Mouse (Mus musculus) hindbrain, embryonic 16.5 days (tissue): ENCODE results near the gene Raet1e. TPM values are rescaled to one million over a fixed set of nuclear protein-coding genes. Genes with fewer than 3 reads are reported as not detected.
"Not testable (repeated sequence)": the region's sequence is repeated elsewhere in the genome, so short reads cannot be mapped to it uniquely, and the experiment has no call there.

Source experiments
- ATAC-seq: fragments of 200-750 bp; cut with Nextera tagmentation; 2 replicates; pipeline ENCODE4 v1.8.0; 2017; ENCODE audit warnings: moderate TSS enrichment, moderate library complexity
- H3K27ac ChIP-seq: fragments of 300-500 bp; sonication (generic); 2 replicates; pipeline ENCODE4 v1.5.1; 2014; ENCODE audit warnings: low read depth, mild to moderate bottlenecking, control low read depth, low read length, moderate library complexity
- H3K27me3 ChIP-seq: fragments of 300-500 bp; sonication (generic); replicated peaks from 2 replicates; pipeline ENCODE4 v1.6.1; 2014; ENCODE audit warnings: low read length; ENCODE audit not compliant: control insufficient read depth, insufficient read depth
- H3K36me3 ChIP-seq: fragments of 300-500 bp; sonication (generic); 2 replicates; pipeline ENCODE4 v1.6.1; 2014; ENCODE audit warnings: mild to moderate bottlenecking, low read length, moderate library complexity, mixed read lengths; ENCODE audit not compliant: control insufficient read depth, insufficient read depth
- H3K4me1 ChIP-seq: fragments of 300-500 bp; sonication (generic); 2 replicates; pipeline ENCODE4 v1.6.1; 2014; ENCODE audit warnings: low read depth, low read length; ENCODE audit not compliant: control insufficient read depth, insufficient read depth
- H3K4me2 ChIP-seq: fragments of 300-500 bp; sonication (generic); 2 replicates; pipeline ENCODE4 v1.6.1; 2014; ENCODE audit warnings: mild to moderate bottlenecking, low read length, control low read depth, moderate library complexity
- H3K4me3 ChIP-seq: fragments of 300-500 bp; sonication (generic); 2 replicates; pipeline ENCODE4 v1.5.1; 2014; ENCODE audit warnings: mild to moderate bottlenecking, low read length, control low read depth, moderate library complexity
- H3K9ac ChIP-seq: fragments of 300-500 bp; sonication (generic); 2 replicates; pipeline ENCODE4 v1.6.1; 2014; ENCODE audit warnings: low read depth, mild to moderate bottlenecking, control low read depth, low read length, moderate library complexity
- H3K9me3 ChIP-seq: fragments of 300-500 bp; sonication (generic); 2 replicates; pipeline ENCODE4 v1.6.1; 2014; ENCODE audit warnings: mild to moderate bottlenecking, low read length, moderate library complexity; ENCODE audit not compliant: control insufficient read depth
- WGBS: fragments of 180-500 bp; shearing (Covaris S2); extraction: QIAGEN DNeasy Blood & Tissue Kit; methylation state at CpG from one replicate; pipeline ENCODE4 v1.1.7; 2014; 5-methylcytosine and 5-hydroxymethylcytosine counted together
- polyA plus RNA-seq: library from polyadenylated mRNA; unstranded; fragments of >200 nt; fragmentation: Nextera tagmentation; extraction: Ambion mirVana; gene quantifications from 2 replicates; pipeline ENCODE4 v1.2.1, GENCODE M21; 2015

Raet1e gene
- polyA plus RNA-seq, 1 experiment from 2014 or later = 0.30 TPM

DNA sequence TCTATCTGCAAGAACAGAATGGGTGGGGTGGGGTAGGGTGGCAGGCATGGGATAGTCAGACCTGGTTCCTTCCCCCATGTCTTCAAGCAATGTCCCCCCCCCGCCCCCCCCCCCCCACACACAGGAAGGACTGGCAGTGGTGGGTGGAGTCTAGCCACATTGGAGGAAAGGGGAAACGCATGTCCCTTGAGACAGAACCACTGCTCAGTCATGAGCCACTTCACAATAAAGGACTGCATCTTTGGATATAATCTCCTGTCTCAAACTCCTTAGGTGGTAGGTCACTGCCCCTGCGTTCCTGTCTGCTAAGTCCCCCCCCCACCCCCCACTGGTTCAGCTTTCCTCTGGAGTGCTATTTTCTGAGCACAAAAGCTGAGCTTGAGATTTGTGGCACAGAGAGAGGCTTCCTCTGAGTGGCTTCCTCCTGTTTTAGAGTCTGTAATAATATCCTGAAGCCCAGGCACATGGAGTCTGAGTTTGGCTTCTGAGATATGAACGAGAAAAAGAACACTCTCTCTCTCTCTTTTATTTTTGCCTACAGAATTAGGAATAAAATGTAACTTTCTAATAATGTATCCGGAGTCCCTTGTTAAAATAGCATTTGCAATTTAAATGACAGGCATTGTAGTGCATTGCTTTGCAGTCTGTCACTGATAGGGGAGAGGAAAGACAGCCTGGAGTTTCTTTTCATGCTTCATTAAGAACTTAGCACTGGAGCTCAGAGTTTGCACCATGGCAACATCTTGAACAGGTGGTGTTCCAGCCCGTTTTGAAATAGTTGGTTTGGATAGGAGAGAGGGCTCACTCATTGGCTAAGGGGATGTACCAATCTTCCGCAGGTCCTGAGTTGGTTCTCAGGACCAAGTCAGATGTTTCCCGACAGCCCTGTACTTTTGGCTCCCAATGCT lies 112.8 kb downstream of the Raet1e start:
- H3K36me3 ChIP-seq, H3K4me3 ChIP-seq, H3K4me2 ChIP-seq, H3K27ac ChIP-seq, H3K9ac ChIP-seq, H3K27me3 ChIP-seq, H3K9me3 ChIP-seq: not testable (repeated sequence)
- peak; percentile 31; the same call in 1 of the 2 replicates for ATAC-seq
- H3K4me1 ChIP-seq = peaks cover 12% of the 10 kb centered on the region
- WGBS = 9% methylated on average over 6 of the region's 8 CpGs

GRCm38 (mm10) chr10:22272914-22273683 lies 114.7 kb downstream of the Raet1e start:
- WGBS = under 1% methylated on average over 36 of the region's 37 CpGs
- not testable (repeated sequence) for H3K27me3 ChIP-seq, H3K36me3 ChIP-seq, H3K9me3 ChIP-seq, H3K27ac ChIP-seq
- Histone ChIP-seq H3K9ac (peak overlapping the region; percentile 57), H3K4me3 (peak overlapping the region; percentile 54), H3K4me1 (peaks cover 12% of the 10 kb centered on the region), H3K4me2 (peak overlapping the region; percentile 94)
- peak; percentile 73 for ATAC-seq

- Histone ChIP-seq H3K9ac (peak overlapping the region; percentile 41), H3K36me3 (no peaks in the 10 kb centered on the region), H3K4me3 (peak overlapping the region; percentile 54), H3K9me3 (no peaks in the 10 kb centered on the region), H3K27ac (no peak overlapping the region), H3K4me2 (peak overlapping the region; percentile 94), H3K27me3 (peaks cover 7% of the 10 kb centered on the region; the same call in 1 of the 2 replicates), H3K4me1 (peaks cover 12% of the 10 kb centered on the region)
- under 1% methylated on average over 41 of the region's 41 CpGs for WGBS
- ATAC-seq = peak; percentile 51
Measured at GRCm38 (mm10) chr10:22273684-22274305, 115.4 kb downstream of the Raet1e start.

- Histone ChIP-seq H3K9me3 (no peaks in the 10 kb centered on the region), H3K4me3 (peak overlapping the region; percentile 54), H3K9ac (no peak overlapping the region), H3K4me2 (peak overlapping the region; percentile 94), H3K4me1 (peaks cover 12% of the 10 kb centered on the region), H3K36me3 (no peaks in the 10 kb centered on the region), H3K27ac (no peak overlapping the region), H3K27me3 (peaks cover 7% of the 10 kb centered on the region; the same call in 1 of the 2 replicates)
- 9% methylated on average over 18 of the region's 19 CpGs for WGBS
- peak; percentile 16; the same call in 1 of the 2 replicates for ATAC-seq
Measured at GRCm38 (mm10) chr10:22274445-22275057, 116.2 kb downstream of the Raet1e start.

- not testable (repeated sequence) for ATAC-seq, H3K4me3 ChIP-seq
Measured at GRCm38 (mm10) chr10:22278468-22278867, 120.1 kb downstream of the Raet1e start.

GRCm38 (mm10) chr10:22282816-22283215 lies 124.4 kb downstream of the Raet1e start:
- no peaks in the 10 kb centered on the region for H3K36me3 ChIP-seq
- no peak overlapping the region for H3K4me2 ChIP-seq
- H3K9me3 ChIP-seq = no peaks in the 10 kb centered on the region
- H3K4me1 ChIP-seq = no peaks in the 10 kb centered on the region
- H3K4me3 ChIP-seq = no peak overlapping the region
- no peaks in the 10 kb centered on the region for H3K27me3 ChIP-seq
- ATAC-seq = no peak
- 57% methylated on average over 6 of the region's 6 CpGs for WGBS
- H3K27ac ChIP-seq = no peak overlapping the region
- H3K9ac ChIP-seq = no peak overlapping the region

More at GRCm38 (mm10) chr10:22278468-22278867, 120.1 kb downstream of the Raet1e start:
- not testable (repeated sequence) for H3K27me3 ChIP-seq, H3K4me1 ChIP-seq, H3K9ac ChIP-seq, H3K36me3 ChIP-seq, H3K4me2 ChIP-seq, H3K9me3 ChIP-seq, H3K27ac ChIP-seq
- WGBS = 95% methylated on average over 2 of the region's 2 CpGs

- no peak for ATAC-seq
- H3K4me3 ChIP-seq = no peak overlapping the region
- H3K27ac ChIP-seq = no peak overlapping the region
- no peaks in the 10 kb centered on the region for H3K9me3 ChIP-seq
- WGBS = 44% methylated on average over 1 of the region's 1 CpGs
- no peaks in the 10 kb centered on the region for H3K4me1 ChIP-seq
- H3K27me3 ChIP-seq = no peaks in the 10 kb centered on the region
- H3K9ac ChIP-seq = no peak overlapping the region
- H3K4me2 ChIP-seq = no peak overlapping the region
- no peaks in the 10 kb centered on the region for H3K36me3 ChIP-seq
Measured at GRCm38 (mm10) chr10:22295676-22296075, 137.3 kb downstream of the Raet1e start.

DNA sequence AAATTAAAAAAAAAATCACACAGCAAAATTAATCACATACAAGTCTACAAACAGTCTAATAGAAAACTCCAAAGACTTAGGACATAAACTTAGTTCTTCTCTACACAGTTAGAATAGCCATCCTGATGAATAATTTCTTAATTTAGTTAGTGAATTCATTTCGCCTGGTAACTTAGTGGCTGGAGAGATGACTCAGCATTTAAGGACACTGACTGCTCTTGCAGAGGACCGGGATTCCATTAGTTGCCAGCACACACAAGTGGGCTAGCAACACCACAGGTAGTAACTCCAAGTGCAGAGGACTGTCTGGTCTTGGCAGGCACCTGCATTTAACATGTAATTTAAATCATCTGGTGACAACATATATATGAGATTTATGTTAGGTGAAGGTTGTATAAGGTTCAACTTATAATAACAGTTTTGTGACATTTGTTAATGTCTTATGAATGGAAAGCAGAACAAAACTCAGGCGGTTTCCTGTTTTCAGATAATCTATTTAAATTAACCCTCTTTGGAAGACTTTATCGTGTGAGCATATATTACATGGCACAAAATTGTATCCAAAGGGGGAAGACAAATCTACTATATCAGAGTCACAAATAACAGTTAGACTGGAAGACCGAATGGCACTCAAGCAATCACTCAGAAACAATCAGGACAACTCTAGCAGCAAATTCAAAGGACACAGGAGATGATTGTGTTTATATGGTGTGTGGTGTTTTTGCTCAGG lies 138.8 kb downstream of the Raet1e start:
- no peaks in the 10 kb centered on the region for H3K36me3 ChIP-seq
- ATAC-seq = no peak

More for the DNA sequence above, 138.8 kb downstream of the Raet1e start:
- no peak overlapping the region for H3K4me2 ChIP-seq
- no peak overlapping the region for H3K27ac ChIP-seq
- WGBS = 86% methylated on average over 5 of the region's 5 CpGs
- no peak overlapping the region for H3K4me3 ChIP-seq
- no peaks in the 10 kb centered on the region for H3K27me3 ChIP-seq
- no peak overlapping the region for H3K9ac ChIP-seq
- H3K9me3 ChIP-seq = no peaks in the 10 kb centered on the region
- H3K4me1 ChIP-seq = no peaks in the 10 kb centered on the region
